Mouse (Mus musculus): ENCODE measurements at regions not wholly inside any gene's neighbourhood (a gene's known extent, or its start where the extent isn't known, plus 50 kb on each side); places are given as distances from the start of the nearest gene placed in this dataset.
A peak's percentile ranks its signal among the peaks of the same experiment; 100 is the strongest.

DNA sequence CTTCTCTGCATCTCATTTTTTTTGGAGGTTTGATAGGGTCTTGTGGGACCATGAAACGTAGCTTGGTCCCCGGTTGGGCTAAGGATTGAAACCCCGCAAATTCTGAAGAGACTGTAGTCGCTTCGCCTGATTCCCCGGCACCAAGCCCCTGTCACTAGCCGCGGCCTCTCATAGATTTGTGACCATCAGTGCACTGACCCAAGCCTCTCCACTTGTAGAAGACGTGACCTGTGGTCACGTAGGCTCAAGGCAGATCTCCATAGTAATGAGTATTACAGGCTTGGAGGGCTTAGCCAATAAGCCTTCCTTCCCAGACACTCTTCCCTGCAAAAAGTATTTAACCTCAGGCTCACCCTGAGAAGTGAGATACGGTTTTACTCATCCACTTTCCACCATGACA, 73.3 kb downstream of the Gpr6 start:
- TF ChIP-seq POLR2A (IDR thresholded peaks at IDR 0.05; ENCODE audit: borderline replicate concordance, extremely low read depth, insufficient read depth, insufficient read length, poor library complexity, severe bottlenecking) (no peak), CTCF (IDR thresholded peaks at IDR 0.05; ENCODE audit: borderline replicate concordance, extremely low read depth, insufficient read depth, insufficient read length) (no peak)
- DNase-seq (ENCODE audit: low read depth) = no peak

DNA sequence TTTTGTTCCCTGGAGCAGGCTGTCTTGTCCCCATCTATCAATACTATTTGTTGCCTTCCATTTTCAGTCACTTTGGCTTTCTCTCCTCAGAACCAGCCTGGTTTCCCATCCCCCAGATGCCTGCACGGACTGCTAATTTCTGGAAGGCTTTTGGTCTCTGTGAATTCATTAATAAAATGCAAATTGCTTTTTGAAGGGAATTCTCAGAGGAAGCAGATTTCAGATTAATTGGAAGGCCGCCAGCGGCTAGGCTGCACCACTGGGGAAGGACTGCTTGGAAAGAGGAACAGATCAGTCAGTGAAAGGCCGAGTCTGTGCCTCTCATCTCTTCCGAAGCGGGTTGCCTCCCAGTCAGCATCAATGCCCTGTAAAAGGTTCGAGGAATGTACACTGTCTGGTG, 73.8 kb downstream of the Gpr6 start:
- TF ChIP-seq POLR2A (IDR thresholded peaks at IDR 0.05; ENCODE audit: borderline replicate concordance, extremely low read depth, insufficient read depth, insufficient read length, poor library complexity, severe bottlenecking) = no peak
- TF ChIP-seq CTCF (IDR thresholded peaks at IDR 0.05; ENCODE audit: borderline replicate concordance, extremely low read depth, insufficient read depth, insufficient read length) = no peak
- peak; percentile 95 for DNase-seq (ENCODE audit: low read depth)

DNA sequence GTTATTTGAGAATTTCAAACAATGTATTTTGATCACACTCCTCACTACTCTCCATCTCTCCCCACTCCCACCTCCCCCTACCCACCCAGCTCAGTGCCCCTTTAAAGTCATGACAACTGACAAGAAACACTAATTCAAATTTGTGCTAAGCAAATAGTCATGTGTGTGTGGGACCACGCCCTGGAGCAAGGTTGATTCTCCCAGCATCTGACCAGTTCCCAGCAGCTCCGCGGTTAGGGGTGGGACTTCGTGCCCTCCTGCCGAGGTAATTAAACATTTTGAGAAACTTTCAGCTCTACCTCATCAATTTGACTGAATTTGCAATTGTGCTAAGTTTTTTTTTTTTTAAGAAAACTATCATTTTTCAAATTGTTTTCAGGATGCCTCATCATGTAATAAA, 74.5 kb downstream of the Gpr6 start:
- no peak for DNase-seq (ENCODE audit: low read depth)
- TF ChIP-seq POLR2A (IDR thresholded peaks at IDR 0.05; ENCODE audit: borderline replicate concordance, extremely low read depth, insufficient read depth, insufficient read length, poor library complexity, severe bottlenecking) (no peak), CTCF (IDR thresholded peaks at IDR 0.05; ENCODE audit: borderline replicate concordance, extremely low read depth, insufficient read depth, insufficient read length) (no peak)

Data from brain, embryonic 14.5 days (tissue).